ENCODE assay signal across 15 mouse cellular contexts in the genomic region with DNA sequence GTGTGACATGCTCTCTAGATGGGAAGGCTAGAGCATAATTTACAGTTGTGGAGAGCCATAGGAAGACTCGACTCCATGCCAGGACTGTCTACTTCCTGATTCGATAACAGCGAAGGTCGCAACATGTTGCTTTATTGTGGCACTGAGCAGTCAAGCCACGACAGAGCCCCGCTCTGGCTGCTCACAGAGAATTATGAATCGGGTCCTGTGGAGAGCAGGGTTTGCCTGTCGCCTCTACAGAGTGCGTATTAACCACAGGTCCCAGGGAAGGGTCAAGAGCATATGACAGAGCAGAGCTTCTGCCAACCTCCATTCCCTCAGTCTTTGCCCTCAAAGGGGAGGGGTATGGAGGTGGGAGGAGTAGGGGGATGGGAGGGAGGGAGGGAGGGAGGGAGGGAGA.
DNase-seq lines count a peak whose midpoint lies in the region; ATAC-seq and TF ChIP-seq lines count a peak whose summit lies in the region.
"Had no signal": no experiment of that assay in that cellular context is flagged by ENCODE, and none has a peak within 500 bp of the region (broad histone marks: within the 10 kb centered on the region; RNA-seq: fewer than 3 reads in every experiment).

No protein-coding gene starts in this region.

- peak; percentile 49 to 51; a peak in 3 of 4 replicates for ATAC-seq in hematopoietic stem cell, adult 5-6 weeks (replicated peaks in 1 of 2; ENCODE audit: insufficient read depth in 1 of 2, low FRiP score in 2 of 2, low TSS enrichment in 1 of 2, low read depth in 1 of 2, poor library complexity in 2 of 2, severe bottlenecking in 2 of 2)
- ATAC-seq in neural tube, embryonic 15.5 days (ENCODE audit: low FRiP score), result peak; percentile 43; the same call in 1 of the 2 replicates
- ATAC-seq: activated CD4-positive, CD25-positive, alpha-beta regulatory T cell, adult 4 months; forebrain, embryonic 13.5 days had no signal

- TF ChIP-seq POLR2A in liver, adult 2 months (IDR thresholded peaks at IDR 0.05; ENCODE audit: extremely low read depth, insufficient read depth, low read length), result no peak

- H3K4me2 ChIP-seq in neural tube, embryonic 15.5 days, result no peak overlapping the region
- H3K4me2 ChIP-seq: forebrain, embryonic 13.5 days had no signal

- no peaks in the 10 kb centered on the region for H3K27me3 ChIP-seq in liver, adult 2 months (ENCODE audit: control insufficient read depth, insufficient read depth, low read length)
- H3K27me3 ChIP-seq in neural tube, embryonic 15.5 days (replicated peaks), result no peaks in the 10 kb centered on the region
- H3K27me3 ChIP-seq: forebrain, embryonic 13.5 days had no signal

- H3K79me2 ChIP-seq in liver, adult 2 months (ENCODE audit: control insufficient read depth, insufficient read depth, low read length), result peaks cover 4% of the 10 kb centered on the region; the same call in 1 of the 2 replicates

- no peaks in the 10 kb centered on the region for H3K36me3 ChIP-seq in liver, adult 2 months (ENCODE audit: control insufficient read depth, insufficient read depth, low read length)
- H3K36me3 ChIP-seq in neural tube, embryonic 15.5 days, result no peaks in the 10 kb centered on the region

- H3K4me1 ChIP-seq in liver, adult 2 months (ENCODE audit: control insufficient read depth, insufficient read depth, low read length), result no peaks in the 10 kb centered on the region
- peaks cover 13% of the 10 kb centered on the region; the same call in 1 of the 2 replicates for H3K4me1 ChIP-seq in neural tube, embryonic 15.5 days

- peak overlapping the region; percentile 18; the same call in 1 of the 2 replicates for H3K4me3 ChIP-seq in liver, adult 2 months (ENCODE audit: insufficient read depth, low read depth, low read length)
- no peak overlapping the region for H3K4me3 ChIP-seq in neural tube, embryonic 15.5 days (replicated peaks)
- H3K4me3 ChIP-seq: forebrain, embryonic 13.5 days; hindbrain, embryonic 10.5 days; midbrain, embryonic 10.5 days had no signal

- intact Hi-C loops in left cerebral cortex, postnatal 4 days (cut with DNase I), result no loop called here

- H3K27ac ChIP-seq in liver, adult 2 months (replicated peaks; ENCODE audit: insufficient read depth, low read depth, low read length), result peak overlapping the region; percentile 69; the same call in 1 of the 2 replicates
- H3K27ac ChIP-seq in neural tube, embryonic 15.5 days (replicated peaks), result no peak overlapping the region
- H3K27ac ChIP-seq: forebrain, embryonic 13.5 days; hindbrain, embryonic 10.5 days; midbrain, embryonic 10.5 days had no signal

- WGBS in liver, adult 2 months, result 19% methylated on average over 9 of the region's 9 CpGs
- WGBS in neural tube, embryonic 15.5 days, result 57% methylated on average over 9 of the region's 9 CpGs

- H3K9ac ChIP-seq in liver, adult 2 months (ENCODE audit: low read depth, low read length), result no peak overlapping the region
- no peak overlapping the region for H3K9ac ChIP-seq in neural tube, embryonic 15.5 days (replicated peaks)
- H3K9ac ChIP-seq: forebrain, embryonic 13.5 days had no signal

- peak; percentile 52 for DNase-seq in adrenal gland, adult 8-10 months
- no peak for DNase-seq in adrenal gland, adult 18-20 months (ENCODE audit: low spot score in 2 of 2)
- no peak for DNase-seq in liver, adult 2 months (ENCODE audit: extremely low read depth, low read depth, low spot score)
- DNase-seq in liver, result no peak
- DNase-seq in left cerebral cortex, postnatal 4 days, result no peak
- no peak for DNase-seq in thymus, postnatal 36 days
- DNase-seq: cerebellum, adult 9-10 months; kidney, adult 18-20 months; kidney, postnatal 4 days had no signal

- no peak for TF ChIP-seq CTCF in liver, adult 2 months (IDR thresholded peaks at IDR 0.05; ENCODE audit: low read depth, low read length)

- H3K9me3 ChIP-seq in neural tube, embryonic 15.5 days (replicated peaks), result no peaks in the 10 kb centered on the region
- H3K9me3 ChIP-seq: forebrain, embryonic 13.5 days; hindbrain, embryonic 10.5 days; midbrain, embryonic 10.5 days had no signal
